Mouse (Mus musculus) cortical plate, adult 2 months (tissue): ENCODE measurements around the gene Dhtkd1. TPM values are rescaled to one million over a fixed set of nuclear protein-coding genes. Genes with fewer than 3 reads are reported as not detected.

Experiments
- H3K27ac ChIP-seq: fragments of 200-500 bp; 2 replicates; pipeline ENCODE4 v1.5.1; 2012; ENCODE audit warnings: low read length, control low read depth, inconsistent platforms; ENCODE audit not compliant: insufficient read depth
- H3K4me1 ChIP-seq: fragments of 200-500 bp; 2 replicates; pipeline ENCODE4 v1.6.1; 2011; ENCODE audit warnings: low read length; ENCODE audit not compliant: control insufficient read depth, insufficient read depth
- H3K4me3 ChIP-seq: fragments of 200-500 bp; 2 replicates; pipeline ENCODE4 v1.5.1; 2011; ENCODE audit warnings: mild to moderate bottlenecking, low read length, control low read depth; ENCODE audit not compliant: insufficient read depth
- CTCF ChIP-seq: fragments of 200-500 bp; IDR thresholded peaks from 2 replicates; pipeline ENCODE4 v1.5.1; 2011; ENCODE audit warnings: mild to moderate bottlenecking, control low read depth, low read length; ENCODE audit not compliant: insufficient read depth; ENCODE audit errors: extremely low read depth
- POLR2A ChIP-seq: fragments of 200-500 bp; IDR thresholded peaks from 2 replicates; pipeline ENCODE4 v1.6.1; 2011; ENCODE audit warnings: mild to moderate bottlenecking, low read length, control low read depth; ENCODE audit not compliant: insufficient read depth; ENCODE audit errors: extremely low read depth
- polyA plus RNA-seq: library from polyadenylated mRNA; depleted of rRNA; stranded (reverse); fragments of >200 nt; gene quantifications from 2 replicates; pipeline ENCODE4 v1.2.3, GENCODE M21; 2012; rRNA removed

The Dhtkd1 gene
- polyA plus RNA-seq, 1 experiment, result 9.0 TPM

GRCm38 (mm10) chr2:5894843-5895570 is 47.6 kb downstream of the Dhtkd1 start, which contains the start of gene Sec61a2:
Gene Sec61a2, minus strand, starts transcription at chr2:5895432.
- peak within 1 kb of the TSS; percentile 79 for H3K27ac ChIP-seq
- TF ChIP-seq CTCF, result no peak
- peak; percentile 97 for TF ChIP-seq POLR2A
- peaks cover 4% of the 10 kb centered on the region for H3K4me1 ChIP-seq
- peak within 1 kb of the TSS; percentile 67 for H3K4me3 ChIP-seq

- TF ChIP-seq POLR2A (no peak), CTCF (no peak)
- H3K27ac ChIP-seq, result no peak overlapping the region
- peaks cover 4% of the 10 kb centered on the region for H3K4me1 ChIP-seq
- H3K4me3 ChIP-seq, result peak overlapping the region; percentile 67
Observed at GRCm38 (mm10) chr2:5894296-5894695, 48.3 kb downstream of the Dhtkd1 start.

GRCm38 (mm10) chr2:5889412-5889811 is 53.2 kb downstream of the Dhtkd1 start:
- TF ChIP-seq CTCF (no peak), POLR2A (no peak)
- no peak overlapping the region for H3K27ac ChIP-seq
- H3K4me3 ChIP-seq, result no peak overlapping the region
- peaks cover 7% of the 10 kb centered on the region for H3K4me1 ChIP-seq

GRCm38 (mm10) chr2:5888865-5889264 is 53.7 kb downstream of the Dhtkd1 start:
- Histone ChIP-seq H3K27ac (no peak overlapping the region), H3K4me3 (no peak overlapping the region), H3K4me1 (peaks cover 7% of the 10 kb centered on the region)
- TF ChIP-seq POLR2A, result no peak

GRCm38 (mm10) chr2:5877446-5877845 is 65.1 kb downstream of the Dhtkd1 start:
- no peak for TF ChIP-seq POLR2A
- TF ChIP-seq CTCF, result no peak
- Histone ChIP-seq H3K4me1 (no peaks in the 10 kb centered on the region), H3K4me3 (no peak overlapping the region), H3K27ac (no peak overlapping the region)

- TF ChIP-seq POLR2A (no peak), CTCF (no peak)
Observed at GRCm38 (mm10) chr2:5869746-5870145, 72.8 kb downstream of the Dhtkd1 start.

GRCm38 (mm10) chr2:5867681-5868080 is 74.9 kb downstream of the Dhtkd1 start:
- H3K27ac ChIP-seq, result no peak overlapping the region
- no peaks in the 10 kb centered on the region for H3K4me1 ChIP-seq
- no peak for TF ChIP-seq CTCF
- no peak for TF ChIP-seq POLR2A
- no peak overlapping the region for H3K4me3 ChIP-seq

More at GRCm38 (mm10) chr2:5869746-5870145, 72.8 kb downstream of the Dhtkd1 start:
- no peaks in the 10 kb centered on the region for H3K4me1 ChIP-seq
- no peak overlapping the region for H3K4me3 ChIP-seq
- H3K27ac ChIP-seq, result no peak overlapping the region

GRCm38 (mm10) chr2:5862834-5863233 is 79.8 kb downstream of the Dhtkd1 start, which contains the start of gene Gm13199:
Gene Gm13199, minus strand, starts transcription at chr2:5862934.
- H3K4me1 ChIP-seq, result no peaks in the 10 kb centered on the region
- H3K27ac ChIP-seq, result no peak within 1 kb of the TSS
- no peak within 1 kb of the TSS for H3K4me3 ChIP-seq
- TF ChIP-seq POLR2A (no peak), CTCF (no peak)

GRCm38 (mm10) chr2:5851866-5852265 is 90.7 kb downstream of the Dhtkd1 start:
- no peak for TF ChIP-seq POLR2A
- TF ChIP-seq CTCF, result no peak
- no peak overlapping the region for H3K4me3 ChIP-seq
- no peak overlapping the region for H3K27ac ChIP-seq
- H3K4me1 ChIP-seq, result no peaks in the 10 kb centered on the region

- Histone ChIP-seq H3K4me3 (no peak overlapping the region), H3K4me1 (no peaks in the 10 kb centered on the region), H3K27ac (no peak overlapping the region)
- TF ChIP-seq POLR2A, result no peak
- no peak for TF ChIP-seq CTCF
Observed at GRCm38 (mm10) chr2:5851116-5851515, 91.5 kb downstream of the Dhtkd1 start.

Other genes starting within 250 kb of the Dhtkd1 start
- 39.9 and 40.1 TPM in 2 replicates for gene Camk1d, start 228.3 kb downstream of the Dhtkd1 start, polyA plus RNA-seq
- gene Nudt5, start 97.8 kb downstream of the Dhtkd1 start, polyA plus RNA-seq, result 11.4 and 12.4 TPM in 2 replicates
- 118 and 126 TPM in 2 replicates for gene Cdc123, start 97.6 kb downstream of the Dhtkd1 start, polyA plus RNA-seq
- gene Gm13199, start 79.9 kb downstream of the Dhtkd1 start, polyA plus RNA-seq, result 4.9 and 6.5 TPM in 2 replicates
- 171 and 187 TPM in 2 replicates for gene Sec61a2, start 47.4 kb downstream of the Dhtkd1 start, polyA plus RNA-seq
- 19.0 and 20.8 TPM in 2 replicates for gene Upf2, start 8.7 kb upstream of the Dhtkd1 start, polyA plus RNA-seq
- 4.2 and 4.5 TPM in 2 replicates for gene Proser2, start 187.4 kb upstream of the Dhtkd1 start, polyA plus RNA-seq